Mouse (Mus musculus) midbrain, postnatal 0 days (tissue): ENCODE results near the gene Ddi2. TPM values are rescaled to one million over a fixed set of nuclear protein-coding genes. Genes with fewer than 3 reads are reported as not detected.

Experiments
- ATAC-seq: fragments of 200-750 bp; cut with Nextera tagmentation; 2 replicates; pipeline ENCODE4 v1.8.0; 2017; ENCODE audit warnings: moderate number of reproducible peaks, mild to moderate bottlenecking, moderate TSS enrichment, moderate library complexity; ENCODE audit not compliant: low FRiP score
- DNase-seq: peaks from one replicate; pipeline ENCODE4 v3.0.0-alpha.2; 2015; ENCODE audit warnings: low spot score
- H3K27ac ChIP-seq: fragments of 300-500 bp; sonication (generic); 2 replicates; pipeline ENCODE4 v1.5.1; 2014; ENCODE audit warnings: low read depth, mild to moderate bottlenecking, low read length, mixed read lengths
- H3K27me3 ChIP-seq: fragments of 300-500 bp; sonication (generic); 2 replicates; pipeline ENCODE4 v1.6.1; 2014; ENCODE audit warnings: low read length, control low read depth, mixed read lengths; ENCODE audit not compliant: insufficient read depth
- H3K36me3 ChIP-seq: fragments of 300-500 bp; sonication (generic); 2 replicates; pipeline ENCODE4 v1.6.1; 2014; ENCODE audit warnings: low read length, control low read depth, mixed read lengths; ENCODE audit not compliant: insufficient read depth
- H3K4me1 ChIP-seq: fragments of 300-500 bp; sonication (generic); 2 replicates; pipeline ENCODE4 v1.6.1; 2014; ENCODE audit warnings: mild to moderate bottlenecking, control low read depth, antibody characterized with exemption, low read length, mixed read lengths; ENCODE audit not compliant: insufficient read depth
- H3K4me2 ChIP-seq: fragments of 300-500 bp; sonication (generic); 2 replicates; pipeline ENCODE4 v1.6.1; 2014; ENCODE audit warnings: low read depth, mild to moderate bottlenecking, low read length, mixed read lengths; ENCODE audit not compliant: poor library complexity, severe bottlenecking
- H3K4me3 ChIP-seq: fragments of 300-500 bp; sonication (generic); 2 replicates; pipeline ENCODE4 v1.5.1; 2014; ENCODE audit warnings: low read depth, mild to moderate bottlenecking, low read length, moderate library complexity
- H3K9ac ChIP-seq: fragments of 300-500 bp; sonication (generic); replicated peaks from 2 replicates; pipeline ENCODE4 v1.6.1; 2014; ENCODE audit warnings: mild to moderate bottlenecking, low read length, moderate library complexity, mixed read lengths; ENCODE audit not compliant: poor library complexity, severe bottlenecking
- H3K9me3 ChIP-seq: fragments of 300-500 bp; sonication (generic); 2 replicates; pipeline ENCODE4 v1.6.1; 2016; ENCODE audit warnings: low read length, control low read depth
- CTCF ChIP-seq: IDR thresholded peaks from 2 replicates; pipeline ENCODE4 v1.5.1; 2016; ENCODE audit warnings: antibody characterized with exemption, mild to moderate bottlenecking
- WGBS: fragments of 180-500 bp; shearing (Covaris S2); extraction: QIAGEN DNeasy Blood & Tissue Kit; methylation state at CpG from one replicate; pipeline ENCODE4 v1.1.7; 2014; 5-methylcytosine and 5-hydroxymethylcytosine counted together
- polyA plus RNA-seq: library from polyadenylated mRNA; unstranded; fragments of >200 nt; fragmentation: Nextera tagmentation; extraction: Ambion mirVana; gene quantifications from 2 replicates; pipeline ENCODE4 v1.2.1, GENCODE M21; 2015
- total RNA-seq: library from RNA; depleted of rRNA; stranded (reverse); fragments of >200 nt; gene quantifications from 2 replicates; pipeline ENCODE4 v1.2.3, GENCODE M21; 2014

The Ddi2 gene
- total and polyA plus RNA-seq, 2 experiments from 2014 or later, result 9.2 to 25.7 TPM

GRCm38 (mm10) chr4:141649244-141649643 is 74.0 kb downstream of the Ddi2 start:
- H3K27me3 ChIP-seq, result no peaks in the 10 kb centered on the region
- H3K4me2 ChIP-seq, result no peak overlapping the region; the same call in 1 of the 2 replicates
- no peaks in the 10 kb centered on the region for H3K9me3 ChIP-seq
- WGBS, result 61% methylated on average over 6 of the region's 6 CpGs
- peaks cover 8% of the 10 kb centered on the region for H3K36me3 ChIP-seq
- H3K27ac ChIP-seq, result peak overlapping the region; percentile 43; the same call in 1 of the 2 replicates
- no peaks in the 10 kb centered on the region for H3K4me1 ChIP-seq
- TF ChIP-seq CTCF, result no peak
- no peak overlapping the region for H3K4me3 ChIP-seq
- ATAC-seq, result no peak
- no peak overlapping the region for H3K9ac ChIP-seq
- peak; percentile 64 for DNase-seq

- H3K4me2 ChIP-seq, result no peak overlapping the region
- H3K9me3 ChIP-seq, result no peaks in the 10 kb centered on the region
- no peak overlapping the region for H3K27ac ChIP-seq
- H3K27me3 ChIP-seq, result no peaks in the 10 kb centered on the region
- WGBS, result 79% methylated on average over 5 of the region's 5 CpGs
- ATAC-seq (no peak), DNase-seq (no peak)
- H3K4me1 ChIP-seq, result no peaks in the 10 kb centered on the region
- peaks cover 8% of the 10 kb centered on the region for H3K36me3 ChIP-seq
- no peak for TF ChIP-seq CTCF
- no peak overlapping the region for H3K4me3 ChIP-seq
- no peak overlapping the region for H3K9ac ChIP-seq
Measured at GRCm38 (mm10) chr4:141648262-141648661, 75.0 kb downstream of the Ddi2 start.

- TF ChIP-seq CTCF, result no peak
- no peaks in the 10 kb centered on the region for H3K27me3 ChIP-seq
- H3K9me3 ChIP-seq, result no peaks in the 10 kb centered on the region
- H3K9ac ChIP-seq, result no peak overlapping the region
- H3K27ac ChIP-seq, result no peak overlapping the region
- no peaks in the 10 kb centered on the region for H3K4me1 ChIP-seq
- no peak overlapping the region for H3K4me2 ChIP-seq
- ATAC-seq (no peak), DNase-seq (no peak)
- 93% methylated on average over 3 of the region's 3 CpGs for WGBS
- no peak overlapping the region for H3K4me3 ChIP-seq
- H3K36me3 ChIP-seq, result peaks cover 8% of the 10 kb centered on the region
Measured at GRCm38 (mm10) chr4:141647187-141647586, 76.0 kb downstream of the Ddi2 start.

- Histone ChIP-seq H3K4me3 (no peak overlapping the region), H3K27ac (no peak overlapping the region), H3K27me3 (no peaks in the 10 kb centered on the region), H3K9ac (no peak overlapping the region), H3K4me1 (no peaks in the 10 kb centered on the region), H3K9me3 (no peaks in the 10 kb centered on the region), H3K4me2 (no peak overlapping the region), H3K36me3 (peaks cover 15% of the 10 kb centered on the region)
- WGBS, result 95% methylated on average over 8 of the region's 8 CpGs
- no peak for DNase-seq
- ATAC-seq, result no peak
- no peak for TF ChIP-seq CTCF
Measured at GRCm38 (mm10) chr4:141645988-141646387, 77.2 kb downstream of the Ddi2 start.

GRCm38 (mm10) chr4:141643118-141643855 is 79.9 kb downstream of the Ddi2 start:
- peaks cover 31% of the 10 kb centered on the region for H3K36me3 ChIP-seq
- WGBS, result 35% methylated on average over 7 of the region's 7 CpGs
- H3K4me1 ChIP-seq, result no peaks in the 10 kb centered on the region
- peak overlapping the region; percentile 62 for H3K27ac ChIP-seq
- DNase-seq (peak; percentile 93), ATAC-seq (peak; percentile 77)
- no peaks in the 10 kb centered on the region for H3K9me3 ChIP-seq
- no peak overlapping the region for H3K4me2 ChIP-seq
- H3K9ac ChIP-seq, result no peak overlapping the region
- H3K4me3 ChIP-seq, result no peak overlapping the region
- no peak for TF ChIP-seq CTCF
- H3K27me3 ChIP-seq, result no peaks in the 10 kb centered on the region

- Histone ChIP-seq H3K9ac (no peak overlapping the region), H3K27ac (peak overlapping the region; percentile 51; the same call in 1 of the 2 replicates), H3K4me2 (no peak overlapping the region), H3K36me3 (peaks cover 41% of the 10 kb centered on the region), H3K27me3 (no peaks in the 10 kb centered on the region), H3K9me3 (no peaks in the 10 kb centered on the region), H3K4me1 (no peaks in the 10 kb centered on the region), H3K4me3 (no peak overlapping the region)
- 93% methylated on average over 25 of the region's 25 CpGs for WGBS
- no peak for TF ChIP-seq CTCF
- ATAC-seq (no peak), DNase-seq (no peak)
Measured at GRCm38 (mm10) chr4:141641961-141642811, 81.0 kb downstream of the Ddi2 start.
